Mouse (Mus musculus) adrenal gland, postnatal 4 days (tissue): Measurements from ENCODE around the gene Ankrd22. TPM values are rescaled to one million over a fixed set of nuclear protein-coding genes. Genes with fewer than 3 reads are reported as not detected.
"Not testable (repeated sequence)": the region's sequence is repeated elsewhere in the genome, so short reads cannot be mapped to it uniquely, and the experiment has no call there.

ENCODE experiments used
- DNase-seq, 2 experiments: peaks; one replicate each; pipeline ENCODE4 v3.0.0; 2021 to 2022; ENCODE audit warnings: low spot score in 2 of 2, mixed read lengths in 2 of 2
- long read RNA-seq, 2 experiments: library from polyadenylated mRNA; stranded (forward); transcript quantifications; one replicate each; pipeline ENCODE4 v2.0.0; 2021
- total RNA-seq, 2 experiments: library from RNA; stranded (reverse); gene quantifications; 2 replicates each; pipeline ENCODE4 v1.2.3; 2021

Gene Ankrd22
- total RNA-seq, result under 1 TPM in 1 of 2 experiments, not detected in 1; 0.20 TPM
- long read RNA-seq, experiment 1, result 0 reads
- long read RNA-seq, experiment 2, result 0 reads

DNA sequence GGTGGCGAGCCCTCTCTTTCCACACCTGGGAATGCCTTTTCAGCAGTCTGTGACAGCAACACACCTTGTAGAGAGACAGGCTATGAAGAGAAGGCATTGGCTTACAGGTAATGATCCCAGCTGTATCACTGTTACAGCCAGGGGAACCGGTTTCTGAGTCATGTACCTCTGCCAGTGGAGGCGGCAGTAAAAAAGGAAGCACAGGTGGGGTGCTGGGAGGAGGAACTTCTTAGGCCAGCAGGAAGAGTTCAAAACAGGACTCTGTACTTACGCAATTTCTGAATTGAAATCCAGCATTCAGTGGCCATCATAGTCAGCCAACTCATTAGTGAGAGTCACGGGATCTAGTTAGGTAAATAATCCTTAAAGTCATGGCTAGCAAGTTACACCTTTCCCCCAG lies at the start of gene Ankrd22:
Gene Ankrd22 (minus strand): TSS at position 163 of the 400 bp plus-strand sequence.
- no peak for DNase-seq

DNA sequence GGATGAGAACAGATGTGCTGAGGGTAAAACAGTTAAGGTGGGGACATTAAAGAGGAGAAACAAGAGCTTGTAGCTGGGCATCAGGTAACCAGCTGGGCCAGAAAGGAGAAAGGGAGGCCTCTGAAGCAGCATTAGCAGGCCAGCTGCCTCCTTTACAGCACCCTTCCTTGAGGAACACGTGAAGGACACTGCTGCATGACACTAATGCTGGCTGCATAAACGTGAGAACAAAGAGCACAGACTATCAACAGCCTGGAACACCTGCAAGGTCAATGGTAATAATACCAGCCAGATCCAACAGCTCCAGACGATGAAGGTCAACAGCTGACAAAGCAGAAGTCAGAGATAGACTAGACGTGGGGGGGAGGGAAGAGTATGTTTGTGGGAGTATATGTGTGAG lies 48.3 kb upstream of the Ankrd22 start:
- DNase-seq, result no peak

DNA sequence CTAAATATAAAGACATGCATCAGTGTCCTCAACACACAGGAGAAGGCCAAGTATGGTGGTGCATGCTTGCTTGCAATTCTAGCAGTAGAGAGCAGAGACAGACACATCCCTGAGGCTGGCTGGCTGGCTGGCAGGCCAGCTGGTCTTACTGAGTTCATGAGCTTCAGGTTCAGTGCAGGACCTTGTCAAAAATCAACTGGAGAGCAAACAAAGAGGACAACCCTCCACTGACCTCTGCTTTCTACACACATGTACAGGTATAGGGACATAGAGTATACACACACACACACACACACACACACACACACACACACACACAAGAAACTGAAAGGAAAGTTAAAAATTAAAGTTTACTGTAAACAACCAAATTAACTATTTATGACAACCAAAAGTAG lies 47.4 kb upstream of the Ankrd22 start:
- no peak for DNase-seq

DNA sequence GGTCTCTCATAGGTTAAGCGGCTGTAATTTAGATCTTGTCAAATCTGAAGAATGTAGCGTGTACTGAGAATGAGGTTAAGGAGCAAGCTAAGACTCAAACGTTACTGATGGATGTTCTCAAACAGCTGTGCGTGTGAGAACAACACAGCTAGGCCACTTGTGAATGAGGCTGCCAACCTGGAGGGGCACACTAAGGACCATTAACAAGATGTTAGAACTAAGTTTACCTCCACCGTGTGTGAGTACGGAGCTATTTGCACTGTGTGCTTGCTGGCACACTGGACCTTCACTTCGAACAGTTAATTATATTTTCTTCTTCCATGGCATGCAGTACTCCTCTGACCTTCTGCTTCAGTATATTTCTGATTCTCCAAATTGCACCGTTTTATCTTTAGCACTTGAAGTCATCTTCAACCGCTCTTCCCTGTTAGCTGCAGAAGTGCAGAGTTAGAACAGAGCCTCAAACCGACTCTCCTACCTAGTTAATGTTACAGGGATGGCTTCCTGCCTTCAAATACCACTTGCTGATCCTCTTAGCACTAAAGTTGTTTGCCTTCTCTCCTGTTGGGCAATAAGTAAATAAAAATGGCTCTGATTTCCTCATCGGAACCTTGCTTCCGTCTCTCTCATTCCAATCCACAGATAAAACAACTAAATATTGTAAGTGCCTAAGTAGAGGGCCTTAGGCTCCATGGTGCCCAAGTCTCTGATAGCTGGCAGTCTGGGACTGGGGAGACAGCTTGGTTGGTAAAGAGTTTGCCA lies 46.8 kb upstream of the Ankrd22 start:
- DNase-seq, result no peak

DNA sequence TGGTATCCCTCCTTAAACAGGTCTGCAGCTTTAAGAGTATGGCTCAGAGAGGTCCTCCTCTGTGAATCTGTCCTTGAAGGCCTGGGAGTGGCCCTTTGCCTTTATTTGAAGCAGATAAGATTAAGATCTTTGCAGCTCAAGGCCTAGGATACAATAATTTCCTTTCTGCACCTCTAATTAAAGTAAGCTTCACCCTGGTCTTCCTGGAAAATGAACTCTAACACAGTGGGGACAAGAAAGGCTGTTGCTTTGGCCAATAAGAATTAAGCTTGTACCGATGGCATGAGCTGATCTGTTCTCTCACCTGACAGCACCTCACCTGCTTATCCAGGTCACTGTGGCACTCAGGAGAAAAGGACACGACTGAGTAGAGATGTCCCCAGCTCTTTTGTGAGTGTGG lies 45.0 kb upstream of the Ankrd22 start:
- no peak for DNase-seq

DNA sequence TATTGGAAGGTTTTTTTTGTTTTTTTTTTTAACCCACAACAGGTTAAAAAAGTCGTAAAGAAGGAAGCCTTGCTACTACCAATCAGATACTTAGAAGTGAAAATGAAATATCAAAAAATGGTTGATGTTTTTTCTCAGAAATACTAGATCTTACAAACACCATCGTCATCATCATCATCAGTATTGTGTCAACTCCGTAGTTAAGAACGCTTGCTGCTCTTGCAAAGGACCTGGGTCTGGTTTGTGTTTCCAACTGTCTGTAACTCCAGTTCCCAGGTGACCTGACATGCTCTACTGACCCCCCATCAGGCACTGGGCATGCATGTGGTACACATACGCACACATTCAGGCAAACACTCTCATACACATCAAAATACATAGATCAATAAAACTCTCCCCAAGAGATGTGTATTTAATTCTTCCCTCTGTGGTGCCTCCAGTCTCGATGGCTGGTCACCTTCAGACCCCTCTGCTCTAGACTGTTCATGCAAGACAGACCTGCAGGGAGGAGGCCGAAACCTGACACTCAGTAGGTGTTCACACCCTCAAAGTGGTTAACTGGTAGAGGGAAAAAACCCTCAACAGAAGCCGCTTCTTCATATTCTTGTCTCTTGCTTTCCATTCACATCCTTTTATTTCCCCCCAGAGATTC lies 44.2 kb upstream of the Ankrd22 start:
- DNase-seq, result no peak

DNA sequence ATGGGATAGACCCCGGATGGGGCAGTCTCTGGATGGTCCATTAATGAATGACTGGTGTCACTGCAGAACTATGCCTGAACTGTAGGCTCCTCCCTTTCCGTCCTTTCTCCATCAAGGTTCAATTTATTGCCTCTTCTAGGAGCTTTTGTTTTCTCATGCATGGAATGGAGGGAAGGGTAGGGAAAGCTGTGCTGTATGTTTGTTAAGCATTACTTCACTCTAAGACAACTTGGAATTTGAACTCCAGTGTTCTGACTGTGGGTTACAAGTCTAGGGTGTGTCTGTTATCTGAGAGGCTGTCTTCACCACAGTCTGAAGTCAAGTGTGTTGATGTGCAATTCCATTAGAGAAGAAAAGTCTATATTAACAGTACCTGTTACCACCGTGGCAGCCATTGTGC lies 43.2 kb upstream of the Ankrd22 start:
- no peak for DNase-seq

DNA sequence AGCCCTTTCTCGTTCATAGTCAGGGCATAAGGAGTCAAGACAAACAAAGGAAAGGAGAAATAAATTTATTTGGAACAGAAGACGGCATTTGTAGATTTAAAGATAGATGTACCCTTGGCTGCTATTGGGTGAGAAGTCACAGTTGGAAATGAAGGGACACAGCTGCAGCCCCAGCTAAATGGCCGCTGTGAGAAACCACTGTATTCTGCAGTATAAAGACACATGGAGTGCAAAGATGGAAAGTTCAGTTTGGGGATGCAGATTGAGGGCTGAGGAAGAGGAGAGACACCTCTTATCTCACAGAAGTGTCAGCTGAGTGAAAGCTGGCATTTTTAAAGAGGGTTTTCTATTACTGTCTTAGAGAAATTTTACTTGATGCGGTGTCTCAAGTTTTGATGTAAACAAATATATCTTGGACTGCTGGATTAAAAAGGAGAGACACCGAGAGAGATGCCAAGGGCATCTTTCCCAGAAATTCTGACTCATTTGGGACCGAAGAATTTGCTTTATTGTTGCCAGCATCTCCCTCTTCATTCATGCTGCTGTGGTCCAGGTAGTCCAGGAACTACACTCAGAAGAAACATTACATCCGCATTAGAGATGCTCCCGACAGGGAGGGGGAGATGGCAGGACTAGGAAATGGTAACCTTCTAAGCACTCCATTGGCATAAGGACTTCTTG lies 41.0 kb upstream of the Ankrd22 start:
- DNase-seq, result no peak

DNA sequence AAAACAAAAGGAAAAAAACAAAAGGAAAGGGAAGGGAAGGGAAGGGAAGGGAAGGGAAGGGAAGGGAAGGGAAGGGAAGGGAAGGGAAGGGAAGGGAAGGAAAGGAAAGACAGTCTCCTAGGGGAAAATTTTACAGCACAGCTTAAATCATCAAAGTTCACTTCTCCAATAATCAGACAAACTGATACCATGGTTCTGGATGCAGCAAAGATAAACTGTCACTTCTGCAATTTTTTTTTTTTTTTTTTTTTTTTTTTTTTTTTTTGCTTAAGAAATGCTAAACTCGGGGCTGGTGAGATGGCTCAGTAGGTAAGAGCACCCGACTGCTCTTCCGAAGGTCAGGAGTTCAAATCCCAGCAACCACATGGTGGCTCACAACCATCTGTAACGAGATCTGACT lies 40.3 kb upstream of the Ankrd22 start:
- DNase-seq, result not testable (repeated sequence)

DNA sequence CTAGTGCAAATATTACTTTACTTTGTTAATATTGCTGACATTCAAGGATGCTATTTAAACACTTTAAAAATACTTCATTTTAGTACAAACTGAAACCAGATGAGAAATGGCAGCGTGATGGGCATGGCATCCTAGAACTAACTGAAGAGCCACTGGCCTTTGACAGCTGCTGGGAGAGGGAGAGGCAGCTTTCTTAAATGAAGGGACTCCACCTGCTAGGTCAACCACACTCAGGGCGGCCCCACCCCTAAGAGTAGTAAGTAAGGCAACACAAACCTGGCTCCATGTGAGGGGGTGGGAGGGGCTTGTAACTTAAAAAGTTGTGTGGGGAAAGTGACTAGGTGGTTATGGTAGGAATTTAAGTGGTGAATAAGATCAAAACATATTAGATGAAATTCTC lies 36.8 kb upstream of the Ankrd22 start:
- DNase-seq, result no peak

DNA sequence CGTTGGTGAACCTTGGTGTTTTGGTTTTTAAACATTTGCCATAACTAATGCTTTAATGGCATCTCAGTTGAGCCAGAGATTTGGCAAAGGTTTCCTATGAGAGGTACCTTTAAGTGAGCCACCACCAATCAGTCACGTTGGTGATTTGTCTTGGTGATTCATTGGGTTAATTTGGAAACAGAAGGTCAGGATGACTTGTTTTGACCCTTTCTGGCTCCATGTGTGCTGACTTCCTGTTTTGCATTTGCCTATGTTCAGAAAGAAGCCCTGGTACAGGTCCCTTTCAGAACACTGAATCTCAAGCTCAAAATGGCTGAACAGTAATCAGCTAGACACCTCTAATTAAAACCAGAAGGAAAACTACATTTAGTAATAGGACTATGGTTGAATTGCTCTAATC lies 33.6 kb upstream of the Ankrd22 start:
- no peak for DNase-seq

DNA sequence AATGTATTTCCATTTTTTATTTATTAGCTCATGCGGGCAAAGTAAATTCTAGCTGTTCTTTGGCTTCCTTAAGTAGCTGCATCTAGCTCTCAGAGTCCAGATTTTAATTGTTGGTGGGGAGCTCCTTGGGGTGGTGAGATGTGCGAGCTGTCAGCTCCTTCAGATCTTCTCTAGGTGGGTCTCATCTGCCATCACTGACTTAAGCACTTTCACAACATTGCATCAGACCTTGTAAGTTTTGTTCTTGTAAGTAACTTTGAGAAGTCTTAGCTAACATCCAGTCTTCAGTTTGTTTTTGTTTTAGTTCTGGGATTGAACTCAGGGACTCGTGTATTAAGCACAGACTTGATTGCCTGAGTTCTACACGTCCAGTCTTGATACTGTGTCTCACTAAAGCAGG lies 33.0 kb upstream of the Ankrd22 start:
- DNase-seq, result no peak

DNA sequence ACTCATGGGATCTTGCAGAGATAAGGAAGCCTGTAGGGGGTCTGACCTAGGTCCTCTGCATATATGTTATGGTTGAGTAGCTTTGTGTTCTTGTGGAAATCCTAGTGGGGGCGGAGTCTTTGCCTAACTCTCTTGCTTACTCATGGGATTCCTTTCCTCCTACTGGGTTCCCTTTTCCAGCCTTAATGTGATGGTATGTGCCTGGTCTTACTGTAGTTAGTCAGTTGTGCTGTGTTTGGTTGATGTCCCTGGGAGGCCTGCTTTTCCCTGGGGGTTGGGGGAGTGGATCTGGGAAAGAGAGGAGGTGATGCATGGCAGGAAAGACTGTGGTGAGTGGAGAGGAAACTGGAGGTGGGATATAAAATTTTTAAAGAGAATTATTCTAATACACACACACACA lies 32.2 kb upstream of the Ankrd22 start:
- no peak for DNase-seq

DNA sequence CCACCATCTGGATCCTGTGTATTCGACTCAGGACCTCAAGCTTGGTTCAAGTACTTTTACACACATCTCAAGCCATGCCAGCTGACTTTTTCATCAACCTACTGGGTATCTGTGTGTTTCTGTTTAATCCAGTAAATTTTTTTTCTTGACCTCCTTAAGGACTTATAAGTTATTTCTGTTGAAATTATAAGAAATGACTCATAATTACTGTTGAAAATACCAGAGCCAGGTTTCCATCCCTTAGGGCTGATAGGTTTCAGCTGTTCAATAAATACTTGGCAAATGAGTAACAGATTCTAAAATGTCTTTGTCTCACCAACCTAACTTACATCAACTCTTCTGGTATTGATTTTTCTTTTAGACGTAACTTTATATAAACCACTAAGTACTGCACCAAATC lies 29.2 kb upstream of the Ankrd22 start:
- DNase-seq, result no peak

DNA sequence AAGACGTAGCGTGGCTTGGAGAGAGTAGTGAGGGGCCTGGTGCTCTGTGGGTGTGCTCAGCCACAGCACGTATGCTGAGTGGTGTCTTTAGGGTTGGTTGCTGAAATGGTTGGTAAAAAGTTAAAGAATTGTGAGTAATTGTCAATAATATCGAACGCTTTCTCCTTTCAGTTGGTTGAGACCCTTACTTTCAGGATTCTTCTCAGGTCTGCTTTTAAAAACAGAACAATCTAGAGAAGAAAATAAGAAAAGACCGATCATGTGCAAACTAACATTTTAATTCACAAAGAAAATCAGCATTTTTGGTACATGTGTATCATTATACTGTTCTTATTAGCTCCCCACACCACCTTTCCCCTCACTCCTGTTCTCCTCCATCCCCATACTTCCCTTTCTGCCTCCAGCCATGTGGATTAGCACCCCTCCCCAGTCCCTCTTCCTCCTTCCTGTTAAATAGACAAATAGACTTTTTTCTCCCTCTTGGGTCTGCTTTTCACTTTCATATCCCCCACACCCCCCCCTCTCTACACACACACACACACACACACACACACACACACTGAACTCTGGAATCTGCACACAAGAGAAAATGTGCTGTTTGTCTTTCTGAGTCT lies 28.4 kb upstream of the Ankrd22 start:
- no peak for DNase-seq

DNA sequence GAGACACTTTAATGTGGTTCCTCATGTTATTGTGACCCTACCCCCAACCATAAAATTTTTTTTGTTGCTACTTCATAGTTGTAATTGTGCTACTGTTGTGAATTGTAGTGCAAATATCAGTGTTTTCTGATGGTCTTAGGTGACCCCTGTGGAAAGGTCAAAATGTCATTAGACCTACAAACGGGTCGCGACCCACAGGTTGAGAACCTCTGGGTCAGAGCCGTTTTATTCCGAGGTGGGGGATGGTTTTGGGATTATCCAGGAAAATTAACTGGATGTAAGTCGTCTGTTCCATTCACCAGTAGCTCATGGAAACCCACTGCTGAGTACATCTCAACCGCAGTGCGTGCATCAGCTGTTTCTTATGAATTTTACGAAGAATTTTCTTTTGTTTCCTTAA lies 27.8 kb upstream of the Ankrd22 start:
- DNase-seq, result no peak

DNA sequence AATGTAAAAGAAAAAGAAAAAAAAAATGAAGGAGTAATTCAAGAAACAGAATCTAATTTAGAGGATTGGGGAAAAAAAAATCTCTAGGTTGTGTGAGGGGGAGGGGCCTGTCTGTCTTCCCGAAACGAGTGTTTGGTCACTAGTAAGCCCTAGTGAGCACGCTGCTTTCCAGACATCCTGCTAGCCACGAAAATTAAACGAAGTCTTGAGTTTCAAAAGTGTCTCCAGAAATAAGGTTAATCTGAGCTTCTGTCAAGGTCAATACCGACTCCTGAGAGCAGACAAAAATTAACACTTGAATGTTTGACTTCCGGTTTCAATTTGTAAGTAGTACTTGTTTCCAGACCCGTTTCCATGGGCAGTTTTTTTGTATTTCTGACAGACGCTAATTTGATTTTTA lies 27.3 kb upstream of the Ankrd22 start:
- DNase-seq, result no peak

DNA sequence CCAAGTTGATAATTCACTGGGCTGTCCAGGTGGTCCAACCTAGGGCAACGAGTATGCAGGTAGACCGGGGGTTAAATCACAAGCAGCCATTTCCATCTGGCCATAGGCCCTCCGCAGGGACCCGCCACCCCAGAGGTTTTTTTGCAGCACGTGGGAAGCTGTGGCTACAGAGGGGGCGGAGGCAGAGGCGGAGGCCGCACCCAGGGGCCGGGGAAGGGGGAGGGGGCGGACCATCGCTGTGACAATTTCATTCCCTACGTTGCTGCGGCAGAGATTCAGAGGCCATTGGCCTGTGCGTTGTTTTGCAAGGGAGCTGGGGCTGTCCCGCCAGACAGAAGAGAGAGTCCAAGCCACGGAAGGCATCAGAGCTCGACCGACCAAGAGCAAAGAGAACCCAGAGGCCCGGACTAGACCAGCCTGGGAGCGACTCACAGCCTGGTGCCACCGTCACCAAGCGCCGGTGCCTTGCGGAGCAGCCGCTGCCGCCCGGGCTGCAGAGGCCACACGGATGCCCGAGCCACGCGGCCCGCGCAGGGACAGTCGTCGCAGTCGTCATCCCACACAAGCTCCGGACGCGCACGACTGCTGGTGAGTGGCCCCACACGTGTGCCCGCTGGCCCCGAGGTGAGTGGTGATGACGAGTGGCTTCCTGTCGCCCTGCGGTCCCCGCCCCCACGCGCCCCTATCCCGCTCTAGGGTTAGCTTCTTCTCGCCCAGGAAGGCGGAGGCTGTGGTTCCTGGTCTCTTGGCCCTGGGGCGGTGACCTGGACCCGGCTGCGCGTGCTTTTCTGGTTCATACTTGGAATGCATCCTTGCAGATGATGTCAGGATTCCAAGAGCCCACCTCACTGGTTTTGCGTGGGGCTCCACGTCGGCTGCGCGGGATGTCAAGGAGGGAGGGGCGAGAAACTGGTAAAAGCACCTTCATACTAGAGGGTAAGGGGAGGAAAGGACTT lies 26.4 kb upstream of the Ankrd22 start, which contains the start of gene Stambpl1:
Gene Stambpl1 (plus strand): TSS at position 222 of the 956 bp plus-strand sequence.
- peak; percentile 38 to 55 for DNase-seq

DNA sequence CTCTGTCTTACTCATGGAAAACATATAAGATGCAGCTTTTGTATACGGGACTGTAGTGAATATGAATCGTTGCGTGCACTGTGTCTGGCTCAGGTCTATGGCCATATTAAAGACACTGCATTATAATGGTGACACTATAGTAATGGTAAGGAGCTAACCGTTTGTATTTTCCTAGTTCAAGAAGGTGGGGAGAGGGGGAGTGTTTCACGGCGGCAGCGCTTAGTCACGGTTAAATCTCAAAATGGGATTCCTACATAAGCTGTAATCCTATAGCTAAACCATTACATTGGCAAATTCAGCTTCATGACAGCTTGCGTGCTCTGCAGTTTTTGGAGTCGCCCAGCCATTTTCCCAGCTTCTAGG lies 25.8 kb upstream of the Ankrd22 start:
- DNase-seq, result no peak

DNA sequence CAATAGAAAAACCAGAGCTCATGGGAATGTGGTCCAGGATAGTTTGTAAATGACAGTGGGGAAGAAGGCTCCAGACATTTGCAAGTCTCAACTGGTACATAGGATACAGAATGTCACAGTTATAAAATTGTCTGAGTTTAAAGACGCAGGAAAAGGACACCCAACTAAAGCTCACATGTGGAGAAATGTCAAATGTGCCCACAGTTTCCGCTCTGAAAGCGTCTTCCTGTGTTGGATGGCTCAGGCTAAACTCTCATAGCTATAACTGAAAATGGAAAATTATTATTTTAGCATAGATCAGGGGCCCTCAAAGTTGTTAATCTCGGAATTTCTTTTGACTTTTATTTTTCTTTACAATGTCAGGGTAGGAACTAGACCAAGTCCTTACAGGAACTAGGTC lies 21.0 kb upstream of the Ankrd22 start:
- DNase-seq, result no peak

DNA sequence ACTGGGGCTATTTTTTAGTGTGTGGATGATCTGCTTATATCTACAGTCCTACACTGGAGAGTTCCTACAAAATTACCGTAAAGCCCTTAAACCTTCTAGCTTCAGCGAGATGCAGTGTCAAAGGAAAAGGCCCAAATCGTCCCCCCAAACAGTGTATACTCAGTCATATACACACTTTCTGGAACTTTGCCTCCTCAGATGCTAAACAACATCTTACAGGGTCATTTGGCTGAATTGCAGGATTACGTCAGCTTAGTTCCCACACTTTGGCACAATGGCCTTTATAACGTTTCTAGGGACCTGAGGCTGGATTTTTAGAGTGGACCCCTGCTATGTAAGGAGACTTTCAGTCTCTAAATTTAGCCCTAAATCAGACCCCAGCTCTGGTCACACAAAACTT lies 16.6 kb upstream of the Ankrd22 start:
- no peak for DNase-seq
